Mouse (Mus musculus) right cerebral cortex, postnatal 4 days (tissue): ENCODE measurements at regions not wholly inside any gene's neighbourhood (a gene's known extent, or its start where the extent isn't known, plus 50 kb on each side); places are given as distances from the start of the nearest gene placed in this dataset.
A peak's percentile ranks its signal among the peaks of the same experiment; 100 is the strongest.

Experiments
- DNase-seq: peaks from one replicate; pipeline ENCODE4 v3.0.0-alpha.2; 2022

DNA sequence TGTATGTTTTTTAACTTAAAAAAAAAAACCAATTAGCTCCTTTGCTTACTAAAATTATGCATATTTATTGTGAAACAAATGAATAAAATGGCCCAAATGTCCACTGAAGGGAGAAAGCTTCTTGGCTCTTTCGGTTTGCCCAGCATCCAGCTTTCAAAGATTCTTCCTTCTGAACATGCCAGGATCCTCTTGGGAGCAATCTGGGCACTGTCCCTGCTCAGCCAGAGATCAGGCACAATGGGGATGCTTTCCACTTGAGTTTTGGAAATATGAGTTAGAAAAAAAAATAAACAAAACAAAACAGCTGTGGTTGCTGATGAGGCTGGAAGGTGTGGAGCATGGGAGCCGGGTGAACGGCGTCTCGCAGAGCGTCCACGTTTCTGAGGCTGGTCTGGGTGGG lies 180.3 kb upstream of the Foxn2 start:
- no peak for DNase-seq

DNA sequence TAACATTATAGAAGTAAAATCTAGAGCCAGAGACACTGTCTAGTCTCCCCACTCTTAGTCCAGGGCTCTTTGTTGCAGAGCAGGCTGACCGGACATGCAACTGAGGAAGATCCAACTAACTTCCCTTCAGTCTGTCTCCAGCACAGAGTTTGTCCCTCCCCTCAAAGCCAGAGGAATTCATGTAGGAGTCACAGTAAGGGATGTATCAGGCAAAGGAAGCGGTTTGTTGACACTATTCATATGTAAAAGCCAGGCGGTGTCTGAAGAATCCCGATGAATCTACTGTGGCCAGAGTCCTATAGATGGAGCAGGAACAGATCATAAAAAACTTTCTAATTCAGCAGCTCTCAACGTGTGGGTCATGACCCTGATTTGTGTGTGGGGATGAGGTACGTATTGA lies 179.7 kb upstream of the Foxn2 start:
- DNase-seq, result no peak

GRCm38 (mm10) chr17:88261556-88261955 lies 179.0 kb upstream of the Foxn2 start:
- DNase-seq, result no peak

- DNase-seq, result no peak
Observed at GRCm38 (mm10) chr17:88262326-88263187, 178.0 kb upstream of the Foxn2 start.

- DNase-seq, result no peak
Observed at GRCm38 (mm10) chr17:88265291-88265690, 175.2 kb upstream of the Foxn2 start.

GRCm38 (mm10) chr17:88268216-88268615 lies 172.3 kb upstream of the Foxn2 start:
- DNase-seq, result no peak

- DNase-seq, result no peak
Observed at GRCm38 (mm10) chr17:88268802-88269201, 171.7 kb upstream of the Foxn2 start.

DNA sequence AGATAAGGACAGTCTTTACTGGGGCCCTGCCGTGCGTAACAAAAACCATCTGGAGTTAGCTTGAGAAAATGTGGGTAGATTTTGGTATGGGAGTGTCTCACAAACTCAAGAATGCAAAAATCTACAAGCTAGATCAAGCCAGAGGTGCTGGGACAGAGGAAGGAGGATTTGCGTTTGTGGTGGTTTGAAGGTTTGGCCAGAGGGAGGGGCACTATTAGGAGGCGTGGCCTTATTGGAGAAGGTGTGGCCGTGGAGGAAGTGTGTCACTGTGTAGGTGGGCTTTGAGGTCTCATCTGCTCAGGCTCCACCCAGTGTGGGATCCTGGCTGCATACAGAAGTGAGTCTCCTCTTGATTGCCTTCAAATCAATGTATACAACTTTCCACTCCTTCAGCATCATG lies 169.6 kb upstream of the Foxn2 start:
- DNase-seq, result no peak

DNA sequence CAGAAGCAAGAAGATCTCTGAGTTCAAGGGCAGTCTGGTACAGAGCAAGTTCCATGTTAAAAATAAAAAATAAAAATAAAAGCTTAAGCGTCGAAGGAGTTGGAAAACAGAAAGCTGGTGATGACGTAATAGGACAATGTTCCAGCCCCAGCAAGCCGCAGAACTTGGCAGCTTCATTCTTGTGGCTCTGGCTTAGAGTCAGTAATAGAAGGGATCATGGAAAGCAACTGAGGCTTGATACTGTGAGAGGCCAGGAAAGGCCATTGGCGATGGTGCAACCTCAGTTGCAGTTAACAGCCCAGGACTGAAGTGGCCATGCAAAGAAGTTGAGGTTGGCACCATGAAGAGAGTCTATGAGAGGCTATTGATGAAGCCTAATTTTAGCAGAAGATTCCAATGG lies 168.3 kb upstream of the Foxn2 start:
- DNase-seq, result no peak

GRCm38 (mm10) chr17:88273520-88273919 lies 167.0 kb upstream of the Foxn2 start:
- no peak for DNase-seq

DNA sequence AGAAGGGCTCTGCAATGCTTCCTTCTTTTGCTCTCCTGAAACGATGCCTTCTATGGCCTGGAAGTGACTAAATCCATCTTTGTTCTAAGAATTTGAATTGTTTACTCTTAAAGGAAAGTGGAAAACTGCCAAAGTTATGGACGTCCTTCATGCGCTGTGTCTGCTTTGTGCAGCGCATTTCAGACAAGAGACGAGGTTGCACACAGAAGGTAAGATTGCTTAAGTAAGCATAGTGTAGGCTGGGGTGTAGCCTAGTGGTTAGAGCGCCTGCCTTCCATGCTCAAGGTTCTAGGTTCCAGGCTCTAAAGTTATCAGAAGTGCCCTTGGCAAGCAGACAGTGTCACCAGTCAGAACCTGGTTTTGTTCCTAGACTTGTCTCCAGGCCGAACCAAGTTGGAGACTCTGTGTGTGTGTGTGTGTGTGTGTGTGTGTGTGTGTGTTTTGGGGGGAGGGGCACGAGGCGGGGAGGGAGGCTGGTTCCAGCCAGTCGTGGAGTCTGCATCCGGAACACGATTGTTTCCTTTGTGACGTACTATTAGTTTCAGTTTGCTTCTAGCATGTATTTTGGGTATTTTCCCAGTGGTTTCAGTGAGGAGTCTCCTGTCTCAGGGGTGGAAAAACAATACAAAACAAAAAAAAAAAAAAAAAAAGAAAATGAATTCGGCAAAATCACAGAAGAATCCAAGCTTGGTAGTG lies 166.4 kb upstream of the Foxn2 start:
- DNase-seq, result peak; percentile 54

- no peak for DNase-seq
Observed at GRCm38 (mm10) chr17:88274720-88275433, 165.6 kb upstream of the Foxn2 start.

DNA sequence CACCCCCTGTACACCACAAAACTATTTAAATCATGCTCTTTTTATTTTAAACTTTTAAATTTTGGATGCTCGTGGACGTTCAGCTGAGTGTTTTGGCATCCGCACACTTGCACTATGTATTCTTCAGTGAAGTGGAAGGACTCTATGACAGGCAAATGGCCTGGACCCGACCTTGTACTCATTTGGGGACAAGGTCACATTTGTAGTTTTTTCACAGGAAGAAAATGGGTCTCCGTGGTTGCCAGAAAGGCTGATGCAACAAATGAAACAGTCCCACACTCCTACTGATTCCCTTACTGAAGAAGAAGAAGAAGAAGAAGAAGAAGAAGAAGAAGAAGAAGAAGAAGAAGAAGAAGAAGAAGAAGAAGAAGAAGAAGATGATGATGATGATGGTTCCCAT lies 160.9 kb upstream of the Foxn2 start:
- no peak for DNase-seq

DNA sequence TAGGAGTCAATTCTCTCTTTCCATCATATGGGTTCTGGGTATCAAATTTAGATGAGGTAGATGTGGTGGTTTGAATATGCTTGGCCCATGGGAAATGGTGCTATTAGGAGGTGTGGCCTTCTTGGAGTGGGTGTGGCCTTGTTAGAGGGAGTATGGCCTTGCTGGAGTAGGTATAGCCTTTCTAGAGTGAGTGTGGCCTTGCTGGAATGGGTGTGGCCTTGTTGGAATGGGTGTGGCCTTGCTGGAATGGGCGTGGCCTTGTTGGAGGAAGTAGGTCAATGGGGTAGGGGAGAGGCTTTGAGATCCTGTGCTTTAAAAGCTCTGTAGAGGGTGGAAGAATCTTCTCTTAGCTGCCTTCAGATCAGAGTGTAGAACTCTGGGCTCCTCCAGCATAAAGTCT lies 157.8 kb upstream of the Foxn2 start:
- no peak for DNase-seq

GRCm38 (mm10) chr17:88284477-88284876 lies 156.0 kb upstream of the Foxn2 start:
- no peak for DNase-seq

DNA sequence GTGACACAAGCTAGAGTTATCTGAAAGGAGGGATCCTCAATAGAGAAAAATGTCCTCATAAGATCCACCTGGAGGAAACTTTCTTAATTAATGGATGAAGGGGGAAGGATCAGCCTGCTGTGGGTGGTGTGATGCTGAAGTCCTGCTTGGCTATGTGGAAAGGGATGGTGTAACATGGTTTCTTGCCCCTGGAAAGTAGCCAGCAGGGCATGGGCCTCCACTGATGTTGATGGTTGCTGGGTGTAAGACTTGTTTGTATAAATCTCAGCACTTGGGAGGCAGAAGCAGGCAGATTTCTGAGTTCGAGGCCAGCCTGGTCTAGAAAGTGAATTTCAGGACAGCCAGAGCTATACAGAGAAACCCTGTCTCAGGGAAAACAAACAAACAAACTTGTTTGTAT lies 152.7 kb upstream of the Foxn2 start:
- no peak for DNase-seq

GRCm38 (mm10) chr17:88297520-88297919 lies 143.0 kb upstream of the Foxn2 start:
- DNase-seq, result no peak

DNA sequence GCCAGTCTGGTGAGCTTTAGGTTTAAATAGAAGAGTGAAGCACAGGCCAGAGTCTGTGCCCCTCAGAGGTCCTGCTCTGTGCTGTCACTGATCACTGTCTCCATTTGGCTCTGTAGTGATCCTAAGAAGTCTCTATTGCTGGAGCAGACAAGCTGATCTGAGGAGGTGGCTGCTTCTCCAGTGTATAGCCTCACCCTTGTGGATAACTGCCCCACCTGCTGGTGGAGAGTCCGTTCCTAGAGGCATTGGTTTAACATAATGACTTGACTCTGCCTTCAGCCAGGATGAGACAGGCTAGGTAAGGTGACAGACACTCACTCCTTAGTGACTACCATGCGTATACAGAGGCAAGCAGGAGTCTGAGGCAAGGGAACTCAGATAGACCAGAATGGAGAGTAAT lies 136.5 kb upstream of the Foxn2 start:
- no peak for DNase-seq

DNA sequence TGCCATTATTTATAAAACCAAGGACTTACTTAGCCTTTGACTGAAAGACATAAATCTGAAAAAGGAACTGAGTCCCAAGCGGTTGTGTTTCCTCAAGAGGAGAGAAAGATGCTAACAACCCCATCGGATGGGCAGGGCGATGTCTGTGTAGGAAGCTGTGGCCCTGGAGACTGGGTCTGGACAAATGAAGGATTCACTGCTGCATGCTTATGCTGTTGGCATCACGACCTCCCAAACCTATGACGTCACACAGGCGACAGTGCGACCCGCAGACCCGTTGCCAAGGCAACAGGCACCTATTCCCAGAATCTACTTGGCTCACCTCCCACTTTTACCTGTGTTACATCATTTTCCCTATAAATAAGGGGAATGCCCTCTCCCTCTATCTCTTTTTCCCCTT lies 135.3 kb upstream of the Foxn2 start:
- no peak for DNase-seq

DNA sequence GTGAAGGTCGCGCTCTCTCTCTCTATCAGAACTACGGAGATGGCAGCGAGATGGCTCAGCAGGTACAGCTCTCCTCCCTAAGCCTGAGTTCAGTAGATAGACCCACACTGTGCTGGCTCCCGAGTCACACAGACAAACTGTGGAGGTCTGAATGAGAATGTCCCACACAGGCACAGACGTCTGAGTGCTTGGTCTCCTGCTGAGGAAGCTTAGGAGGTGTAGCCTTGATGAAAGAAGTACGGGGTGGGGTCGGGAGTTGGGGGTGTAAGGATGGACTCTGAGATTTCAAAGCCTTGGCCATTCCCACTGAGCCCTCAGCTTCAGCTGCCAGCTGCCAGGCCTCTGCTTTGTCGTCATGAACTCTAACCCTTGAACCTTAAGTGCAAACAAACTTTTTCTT lies 134.2 kb upstream of the Foxn2 start:
- DNase-seq, result no peak

DNA sequence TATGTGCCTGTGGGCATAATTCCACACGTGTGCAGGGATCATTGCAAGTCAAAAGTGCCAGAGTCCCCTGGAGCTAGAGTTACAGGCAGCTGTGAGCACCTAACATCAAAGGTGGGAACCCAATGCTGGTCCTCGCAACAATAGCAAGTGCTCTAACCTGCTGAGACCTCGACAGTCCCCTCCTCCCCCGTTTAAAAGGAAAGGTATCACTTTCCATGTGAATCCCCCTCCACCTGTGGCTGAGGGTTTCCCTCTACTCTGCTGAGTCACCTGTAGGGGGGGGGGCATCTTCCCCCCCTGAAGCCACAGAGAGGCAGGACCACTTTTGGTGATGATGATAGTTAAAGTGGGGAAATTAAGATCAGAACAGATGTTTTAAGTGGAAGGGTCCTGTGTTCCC lies 133.4 kb upstream of the Foxn2 start:
- DNase-seq, result no peak

DNA sequence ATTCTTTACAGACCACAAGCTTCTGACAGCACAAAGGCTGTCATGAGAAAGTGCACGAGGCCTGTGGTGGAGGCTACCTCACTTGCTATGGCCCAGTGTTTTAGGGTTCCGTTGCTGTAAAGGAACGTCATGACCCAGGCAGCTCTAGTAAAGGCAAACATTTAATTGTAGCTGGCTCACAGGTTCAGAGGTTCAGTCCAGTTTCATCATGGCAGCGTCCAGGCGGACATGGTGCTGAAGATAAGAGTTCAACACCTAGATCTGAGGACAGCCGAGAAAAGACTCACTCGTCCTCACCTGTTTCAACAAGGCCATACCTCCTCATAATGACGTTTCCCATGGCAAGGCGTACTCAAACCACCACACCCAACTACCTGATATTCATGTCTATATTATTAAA lies 132.7 kb upstream of the Foxn2 start:
- no peak for DNase-seq

DNA sequence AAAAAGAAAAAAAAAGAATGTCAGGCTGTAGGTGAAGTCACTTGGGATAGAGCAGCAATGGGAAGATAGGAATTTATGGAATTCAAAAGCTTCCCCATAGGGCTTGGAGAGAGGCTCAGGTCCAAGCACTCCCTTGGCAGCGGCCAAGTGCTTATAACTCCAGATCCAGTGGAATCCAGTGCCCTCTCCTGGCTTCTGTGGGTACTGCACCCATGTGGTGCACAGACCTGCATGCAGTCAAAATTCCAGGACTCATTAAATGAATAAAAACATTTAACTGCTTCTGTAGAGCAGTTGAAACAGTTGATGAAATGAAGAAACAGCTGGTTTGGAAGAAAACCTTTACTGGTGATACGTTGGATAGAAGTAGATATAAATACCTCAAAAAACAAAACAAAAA lies 127.6 kb upstream of the Foxn2 start:
- DNase-seq, result peak; percentile 36
